In the genomic region with DNA sequence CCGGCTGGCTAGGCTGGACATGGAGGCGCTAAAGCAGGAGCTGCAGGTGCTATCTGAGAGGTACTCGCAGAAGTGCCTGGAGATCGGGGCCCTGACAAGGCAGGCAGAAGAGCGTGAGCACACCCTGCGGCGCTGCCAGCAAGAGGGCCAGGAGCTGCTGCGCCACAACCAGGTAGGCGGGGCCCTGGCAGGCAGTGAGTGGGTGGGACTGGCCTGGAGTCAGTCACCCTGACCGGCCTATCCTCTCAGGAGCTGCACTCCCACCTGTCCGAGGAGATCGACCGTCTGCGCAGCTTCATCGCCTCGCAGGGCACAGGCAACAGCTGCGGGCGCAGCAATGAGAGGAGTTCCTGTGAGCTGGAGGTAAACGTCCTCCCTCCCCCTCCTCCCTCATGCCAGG, we compare ENCODE assay signal across 13 mouse cellular contexts. TPM values are rescaled to one million over a fixed set of nuclear protein-coding genes. Genes with fewer than 3 reads are reported as not detected.
DNase-seq lines count a peak whose midpoint lies in the region; ATAC-seq and TF ChIP-seq lines count a peak whose summit lies in the region.
"Had no signal": no experiment of that assay in that cellular context is flagged by ENCODE, and none has a peak within 500 bp of the region (broad histone marks: within the 10 kb centered on the region; RNA-seq: fewer than 3 reads in every experiment).

No protein-coding gene starts in this region.

- H3K4me3 ChIP-seq in gastrocnemius, adult 2 months = no peak overlapping the region
- no peak overlapping the region for H3K4me3 ChIP-seq in lung, embryonic 16.5 days (ENCODE audit: low read length)
- no peak overlapping the region for H3K4me3 ChIP-seq in forebrain, embryonic 15.5 days
- H3K4me3 ChIP-seq: embryonic facial prominence, embryonic 13.5 days; heart, adult 2 months had no signal

- ATAC-seq in lung, embryonic 16.5 days (ENCODE audit: low read depth) = peak; percentile 39; the same call in 1 of the 2 replicates
- no peak for ATAC-seq in forebrain, embryonic 15.5 days (replicated peaks)
- no peak for ATAC-seq in frontal cortex, adult (ENCODE audit: low TSS enrichment)

- no peak overlapping the region for H3K9ac ChIP-seq in lung, embryonic 16.5 days (ENCODE audit: low read length)
- H3K9ac ChIP-seq in forebrain, embryonic 15.5 days (replicated peaks) = no peak overlapping the region
- H3K9ac ChIP-seq: embryonic facial prominence, embryonic 13.5 days; lung, embryonic 14.5 days had no signal

- no peak overlapping the region for H3K27ac ChIP-seq in gastrocnemius, adult 2 months
- no peak overlapping the region for H3K27ac ChIP-seq in lung, embryonic 16.5 days (ENCODE audit: low read length)
- no peak overlapping the region for H3K27ac ChIP-seq in forebrain, embryonic 15.5 days (replicated peaks)
- H3K27ac ChIP-seq: embryonic facial prominence, embryonic 13.5 days; heart, adult 2 months had no signal

- no peaks in the 10 kb centered on the region for H3K27me3 ChIP-seq in lung, embryonic 16.5 days (ENCODE audit: control insufficient read depth, insufficient read depth, low read depth, low read length)
- no peaks in the 10 kb centered on the region for H3K27me3 ChIP-seq in forebrain, embryonic 15.5 days
- H3K27me3 ChIP-seq: embryonic facial prominence, embryonic 13.5 days had no signal

- peaks cover 25% of the 10 kb centered on the region for H3K36me3 ChIP-seq in lung, embryonic 16.5 days (ENCODE audit: control insufficient read depth, insufficient read depth, low read length)
- H3K36me3 ChIP-seq in forebrain, embryonic 15.5 days = peaks cover 55% of the 10 kb centered on the region

- H3K4me2 ChIP-seq in lung, embryonic 16.5 days (ENCODE audit: low read depth, low read length) = no peak overlapping the region
- no peak overlapping the region for H3K4me2 ChIP-seq in forebrain, embryonic 15.5 days (replicated peaks)
- H3K4me2 ChIP-seq: embryonic facial prominence, embryonic 13.5 days; lung, embryonic 14.5 days had no signal

- no peaks in the 10 kb centered on the region for H3K4me1 ChIP-seq in lung, embryonic 16.5 days (replicated peaks; ENCODE audit: control insufficient read depth, insufficient read depth, low read length)
- no peaks in the 10 kb centered on the region for H3K4me1 ChIP-seq in forebrain, embryonic 15.5 days

- intact Hi-C loops in gastrocnemius, adult 2 months (cut with DNase I) = no loop called here
- intact Hi-C loops in gastrocnemius, postnatal 36 days (cut with DNase I) = no loop called here

- peak; percentile 54 for DNase-seq in gastrocnemius, adult 2 months
- no peak for DNase-seq in gastrocnemius, postnatal 36 days
- DNase-seq in ZHBTc4 (ENCODE audit: low read depth, low spot score) = peak; percentile 56
- peak; percentile 39 to 67 for DNase-seq in cerebellum, postnatal 36 days
- DNase-seq in thymus, postnatal 4 days = no peak
- DNase-seq: heart, adult 2 months; lung, embryonic 14.5 days had no signal

- H3K9me3 ChIP-seq in lung, embryonic 16.5 days (ENCODE audit: control insufficient read depth, low read length) = no peaks in the 10 kb centered on the region
- no peaks in the 10 kb centered on the region for H3K9me3 ChIP-seq in forebrain, embryonic 15.5 days
- H3K9me3 ChIP-seq: embryonic facial prominence, embryonic 13.5 days had no signal

- TF ChIP-seq CTCF in gastrocnemius, adult 2 months (IDR thresholded peaks at IDR 0.05) = no peak

- 48% methylated on average over 19 of the region's 19 CpGs for WGBS in lung, embryonic 16.5 days
- 60% methylated on average over 19 of the region's 19 CpGs for WGBS in forebrain, embryonic 15.5 days

RNA-seq across cellular contexts. Expression of gene H1f0, which starts 26.2 kb away (rescaled TPM):
- 10 to 100 TPM; 71.8 to 76.8 TPM for total RNA-seq in gastrocnemius, adult 2 months (2021)
- 10 to 100 TPM; 71.1 to 87.4 TPM for total RNA-seq in gastrocnemius, postnatal 36 days (2021)
- polyA plus RNA-seq in lung, embryonic 16.5 days (2015; fragmentation: Nextera tagmentation; extraction: Ambion mirVana) = 516 and 576 TPM in 2 replicates
- polyA plus RNA-seq in forebrain, embryonic 15.5 days (2015; fragmentation: Nextera tagmentation; extraction: Ambion mirVana) = 470 and 489 TPM in 2 replicates

RNA-seq across cellular contexts. Expression of gene Galr3, which starts 39.6 kb away (rescaled TPM):
- total RNA-seq in gastrocnemius, adult 2 months (2021) = not detected
- not detected for total RNA-seq in gastrocnemius, postnatal 36 days (2021)
- polyA plus RNA-seq in lung, embryonic 16.5 days (2015; fragmentation: Nextera tagmentation; extraction: Ambion mirVana) = not detected in 2 replicates
- polyA plus RNA-seq in forebrain, embryonic 15.5 days (2015; fragmentation: Nextera tagmentation; extraction: Ambion mirVana) = not detected in 2 replicates
- total RNA-seq: heart, adult 2 months; layer of hippocampus, postnatal 25 days had no signal
- polyA plus RNA-seq: C2C12; embryonic facial prominence, embryonic 13.5 days; heart, adult 2 months; lung, embryonic 14.5 days had no signal

RNA-seq across cellular contexts. Expression of gene Triobp, which starts 54.5 kb away (rescaled TPM):
- total RNA-seq in gastrocnemius, adult 2 months (2021) = 10 to 100 TPM; 33.2 to 36.6 TPM
- 10 to 100 TPM; 35.6 to 42.3 TPM for total RNA-seq in gastrocnemius, postnatal 36 days (2021)
- polyA plus RNA-seq in lung, embryonic 16.5 days (2015; fragmentation: Nextera tagmentation; extraction: Ambion mirVana) = 44.6 and 51.3 TPM in 2 replicates
- polyA plus RNA-seq in forebrain, embryonic 15.5 days (2015; fragmentation: Nextera tagmentation; extraction: Ambion mirVana) = 43.3 and 49.9 TPM in 2 replicates

Comparison
In these comparisons a context has a peak if more than half of its experiments do, and no peak if none do; other contexts are left out.
1. DNase-seq: peak in gastrocnemius, adult 2 months (single experiment), ZHBTc4 (single experiment) and cerebellum, postnatal 36 days (2 of 2); none in gastrocnemius, postnatal 36 days (0 of 2) and thymus, postnatal 4 days (single experiment).